Mouse (Mus musculus) heart, adult 2 months (tissue): ENCODE results near the gene Rps27rt.

Source experiments
- CTCF ChIP-seq: fragments of 200-600 bp; IDR thresholded peaks from 2 replicates; pipeline ENCODE4 v1.8.1; 2022; ENCODE audit warnings: antibody characterized with exemption, mild to moderate bottlenecking, moderate library complexity
- EP300 ChIP-seq: fragments of 200-500 bp; IDR thresholded peaks from 2 replicates; pipeline ENCODE4 v1.6.1; 2011; ENCODE audit warnings: low read depth, low read length, control low read depth; ENCODE audit not compliant: insufficient read depth
- POLR2A ChIP-seq: fragments of 200-500 bp; IDR thresholded peaks from 2 replicates; pipeline ENCODE4 v1.6.1; 2011; ENCODE audit warnings: mild to moderate bottlenecking, low read depth, low read length, control low read depth; ENCODE audit not compliant: insufficient read depth

DNA sequence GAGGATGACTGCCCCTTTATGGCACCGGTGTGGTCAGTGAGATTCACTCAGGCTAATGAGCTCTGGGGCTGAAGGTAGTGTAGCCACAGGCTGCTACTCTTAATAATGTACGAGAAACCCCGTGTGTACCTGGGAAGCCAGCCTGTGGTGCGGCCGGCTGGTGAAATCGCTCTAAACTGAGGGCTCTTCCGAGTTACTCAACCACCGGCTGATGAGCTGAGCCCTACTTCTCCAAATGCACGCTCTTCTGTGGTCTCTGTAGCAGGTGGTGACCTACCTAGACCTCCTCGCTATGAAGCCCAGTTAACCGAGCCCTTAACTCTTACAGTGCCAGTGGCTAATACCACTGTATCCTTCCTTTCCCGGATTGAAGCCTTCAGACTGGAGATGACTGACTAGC, 29.8 kb upstream of the Rps27rt start:
- no peak for TF ChIP-seq POLR2A
- TF ChIP-seq EP300, result no peak
- TF ChIP-seq CTCF, result no peak
